18 mouse cellular contexts compared by ENCODE assay signal in the genomic region with DNA sequence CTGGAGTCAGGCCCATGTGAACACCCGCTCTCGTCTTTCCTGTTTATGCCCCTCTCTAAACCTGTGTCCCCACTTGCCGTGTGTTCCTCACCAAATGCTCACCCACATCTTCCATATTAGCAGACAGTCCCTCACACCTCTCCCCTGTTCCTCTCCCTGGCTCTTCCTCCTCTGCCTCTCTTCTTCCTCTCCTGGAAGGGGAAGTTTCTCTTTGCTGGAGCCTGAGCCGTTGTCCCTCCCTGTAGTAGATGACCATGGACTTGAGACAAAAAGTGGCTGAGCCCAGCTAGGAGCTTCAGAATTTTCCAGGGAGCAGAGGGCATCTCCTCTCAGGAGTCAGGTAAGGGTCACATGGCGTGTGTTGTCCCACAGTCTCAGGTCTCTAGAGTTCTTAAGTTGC. TPM values are rescaled to one million over a fixed set of nuclear protein-coding genes. Genes with fewer than 3 reads are reported as not detected.
"Had no signal": no experiment of that assay in that cellular context is flagged by ENCODE, and none has a peak within 500 bp of the region (broad histone marks: within the 10 kb centered on the region; RNA-seq: fewer than 3 reads in every experiment).

No protein-coding gene starts in this region.

- DNase-seq: kidney, adult 18-20 months; kidney, adult 9 months; kidney, postnatal 14 days; kidney, postnatal 4 days; lung, adult 18-20 months; lung, postnatal 10 days; lung, postnatal 36 days; retina, postnatal 1 day; right cerebral cortex, postnatal 25 days; spleen, adult 18-20 months; thymus, adult 18-20 months; thymus, postnatal 36 days had no signal

- H3K4me3 ChIP-seq: lung, embryonic 15.5 days; midbrain, embryonic 12.5 days; midbrain, embryonic 15.5 days; neural tube, embryonic 12.5 days had no signal

- H3K36me3 ChIP-seq: lung, embryonic 15.5 days; midbrain, embryonic 12.5 days; midbrain, embryonic 15.5 days; neural tube, embryonic 12.5 days had no signal

- H3K9me3 ChIP-seq: lung, embryonic 15.5 days; midbrain, embryonic 12.5 days; midbrain, embryonic 15.5 days; neural tube, embryonic 12.5 days had no signal

- H3K27me3 ChIP-seq: neural tube, embryonic 12.5 days had no signal

- ATAC-seq: intestine, embryonic 16.5 days; midbrain, embryonic 15.5 days had no signal

- H3K4me2 ChIP-seq: lung, embryonic 15.5 days; midbrain, embryonic 12.5 days; midbrain, embryonic 15.5 days; neural tube, embryonic 12.5 days had no signal

- H3K9ac ChIP-seq: lung, embryonic 15.5 days; midbrain, embryonic 12.5 days; midbrain, embryonic 15.5 days; neural tube, embryonic 12.5 days had no signal

- H3K27ac ChIP-seq: lung, embryonic 15.5 days; midbrain, embryonic 12.5 days; midbrain, embryonic 15.5 days; neural tube, embryonic 12.5 days had no signal

RNA-seq across cellular contexts. Expression of a gene that starts 19.2 kb away (rescaled TPM):
- total RNA-seq: neutrophil, adult 5-6 weeks had no signal

RNA-seq across cellular contexts. Expression of a gene that starts 48.3 kb away (rescaled TPM):
- total RNA-seq: neutrophil, adult 5-6 weeks had no signal
